Mouse (Mus musculus): ENCODE results near the gene Nectin4. TPM values are rescaled to one million over a fixed set of nuclear protein-coding genes. Genes with fewer than 3 reads are reported as not detected.
A peak's percentile ranks its signal among the peaks of the same experiment; 100 is the strongest.

Gene Nectin4
- polyA plus RNA-seq, 1 experiment from 2014 or later, result 10.2 TPM

DNA sequence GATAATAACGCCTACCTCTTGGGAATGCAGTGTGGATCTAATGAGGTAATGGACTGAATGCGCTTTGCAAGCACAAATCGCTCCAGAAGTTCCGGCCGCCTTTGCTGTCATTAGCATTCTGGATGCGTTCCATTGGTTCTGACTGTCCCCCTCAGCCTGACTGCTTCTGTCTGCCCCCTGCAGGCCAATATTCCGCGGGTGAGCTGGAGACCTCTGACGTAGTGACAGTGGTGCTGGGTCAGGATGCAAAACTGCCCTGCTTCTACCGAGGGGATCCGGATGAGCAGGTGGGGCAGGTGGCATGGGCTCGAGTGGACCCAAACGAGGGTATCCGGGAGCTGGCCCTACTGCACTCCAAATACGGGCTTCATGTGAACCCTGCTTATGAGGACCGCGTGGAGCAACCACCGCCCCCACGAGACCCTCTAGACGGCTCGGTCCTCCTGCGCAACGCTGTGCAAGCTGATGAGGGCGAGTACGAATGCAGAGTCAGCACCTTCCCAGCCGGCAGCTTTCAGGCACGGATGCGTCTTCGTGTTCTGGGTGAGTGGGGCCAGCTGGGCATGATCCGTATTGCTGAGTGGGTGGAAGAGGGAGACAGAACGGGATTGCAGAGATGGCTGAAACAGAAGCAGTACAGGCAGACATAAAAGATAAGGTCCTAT lies 10.2 kb downstream of the Nectin4 start:
- peak overlapping the region; percentile 29 for H3K4me2 ChIP-seq (replicated peaks; ENCODE audit: low read depth, low read length)
- H3K27me3 ChIP-seq (replicated peaks; ENCODE audit: insufficient read depth, low read length), result no peaks in the 10 kb centered on the region
- no peaks in the 10 kb centered on the region for H3K36me3 ChIP-seq (ENCODE audit: insufficient read depth, low read length)
- H3K9me3 ChIP-seq (ENCODE audit: low read length), result no peaks in the 10 kb centered on the region
- TF ChIP-seq EP300 (IDR thresholded peaks at IDR 0.05), result no peak
- TF ChIP-seq CTCF (IDR thresholded peaks at IDR 0.05), result peak; percentile 90
- H3K4me1 ChIP-seq (ENCODE audit: insufficient read depth, low read depth, low read length), result no peaks in the 10 kb centered on the region
- no peak overlapping the region for H3K9ac ChIP-seq (replicated peaks; ENCODE audit: low read depth)
- H3K27ac ChIP-seq (ENCODE audit: low read length), result no peak overlapping the region
- DNase-seq (ENCODE audit: low spot score), result peak; percentile 91
- peak; percentile 50 for ATAC-seq
- 5% methylated on average over 31 of the region's 31 CpGs for WGBS
- H3K4me3 ChIP-seq (ENCODE audit: low read depth, low read length), result no peak overlapping the region

- 71% methylated on average over 11 of the region's 11 CpGs for WGBS
- TF ChIP-seq EP300 (IDR thresholded peaks at IDR 0.05) (no peak), CTCF (IDR thresholded peaks at IDR 0.05) (peak; percentile 21; the same call in 1 of the 2 replicates)
- no peaks in the 10 kb centered on the region for H3K36me3 ChIP-seq (ENCODE audit: insufficient read depth, low read length)
- H3K27me3 ChIP-seq (replicated peaks; ENCODE audit: insufficient read depth, low read length), result no peaks in the 10 kb centered on the region
- no peaks in the 10 kb centered on the region for H3K9me3 ChIP-seq (ENCODE audit: low read length)
- no peak for DNase-seq (ENCODE audit: low spot score)
- H3K4me1 ChIP-seq (ENCODE audit: insufficient read depth, low read depth, low read length), result no peaks in the 10 kb centered on the region
- H3K4me3 ChIP-seq (ENCODE audit: low read depth, low read length), result no peak overlapping the region
- no peak for ATAC-seq
- no peak overlapping the region for H3K9ac ChIP-seq (replicated peaks; ENCODE audit: low read depth)
- no peak overlapping the region for H3K4me2 ChIP-seq (replicated peaks; ENCODE audit: low read depth, low read length)
- H3K27ac ChIP-seq (ENCODE audit: low read length), result no peak overlapping the region
Measured at GRCm38 (mm10) chr1:171382096-171382620, 12.3 kb downstream of the Nectin4 start.

DNA sequence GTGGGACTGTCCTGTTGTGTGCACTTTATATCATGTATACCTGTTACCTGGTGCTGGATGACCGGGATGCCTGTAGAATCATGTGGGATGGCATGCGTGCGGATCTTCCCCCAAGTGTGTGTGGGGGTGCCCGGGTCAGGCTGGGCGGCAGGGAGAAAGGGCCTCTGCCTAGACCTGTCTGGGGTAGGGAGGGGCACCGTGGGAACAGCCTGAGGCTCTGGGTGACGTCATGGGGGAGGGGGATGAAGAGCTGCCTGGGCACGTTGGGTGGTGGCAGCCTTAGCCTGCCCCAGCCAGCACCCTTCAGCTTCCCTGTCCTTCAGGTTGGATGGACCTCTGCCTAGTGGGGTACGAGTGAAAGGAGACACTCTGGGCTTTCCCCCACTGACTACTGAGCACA lies 14.5 kb downstream of the Nectin4 start:
- H3K27me3 ChIP-seq (replicated peaks; ENCODE audit: insufficient read depth, low read length), result no peaks in the 10 kb centered on the region
- 54% methylated on average over 9 of the region's 9 CpGs for WGBS
- H3K9ac ChIP-seq (replicated peaks; ENCODE audit: low read depth), result no peak overlapping the region
- no peaks in the 10 kb centered on the region for H3K36me3 ChIP-seq (ENCODE audit: insufficient read depth, low read length)
- no peak for TF ChIP-seq EP300 (IDR thresholded peaks at IDR 0.05)
- TF ChIP-seq CTCF (IDR thresholded peaks at IDR 0.05), result no peak
- H3K27ac ChIP-seq (ENCODE audit: low read length), result no peak overlapping the region
- no peak for ATAC-seq
- H3K4me2 ChIP-seq (replicated peaks; ENCODE audit: low read depth, low read length), result no peak overlapping the region
- no peaks in the 10 kb centered on the region for H3K4me1 ChIP-seq (ENCODE audit: insufficient read depth, low read depth, low read length)
- DNase-seq (ENCODE audit: low spot score), result no peak
- H3K4me3 ChIP-seq (ENCODE audit: low read depth, low read length), result no peak overlapping the region
- no peaks in the 10 kb centered on the region for H3K9me3 ChIP-seq (ENCODE audit: low read length)

DNA sequence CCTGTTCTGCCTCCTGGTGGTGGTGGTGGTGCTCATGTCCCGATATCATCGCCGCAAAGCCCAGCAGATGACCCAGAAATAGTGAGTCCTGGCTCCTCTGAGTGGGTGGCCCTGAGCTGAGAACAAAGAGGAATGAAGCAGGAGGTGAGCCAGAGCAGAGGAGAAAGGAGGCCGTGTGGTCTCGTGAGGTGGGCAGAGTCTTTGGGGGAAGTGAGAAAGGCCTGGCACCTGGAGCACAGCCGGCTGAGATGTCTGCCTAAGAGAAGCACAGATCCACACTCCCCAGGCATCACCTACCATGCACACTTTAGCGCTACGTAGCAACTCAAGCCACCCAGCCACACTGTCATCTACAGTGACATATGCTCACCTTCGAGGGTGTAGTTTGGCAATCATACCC lies 15.3 kb downstream of the Nectin4 start:
- Histone ChIP-seq H3K4me2 (replicated peaks; ENCODE audit: low read depth, low read length) (no peak overlapping the region), H3K4me3 (ENCODE audit: low read depth, low read length) (no peak overlapping the region), H3K36me3 (ENCODE audit: insufficient read depth, low read length) (no peaks in the 10 kb centered on the region), H3K9me3 (ENCODE audit: low read length) (no peaks in the 10 kb centered on the region), H3K9ac (replicated peaks; ENCODE audit: low read depth) (no peak overlapping the region), H3K4me1 (ENCODE audit: insufficient read depth, low read depth, low read length) (no peaks in the 10 kb centered on the region), H3K27ac (ENCODE audit: low read length) (no peak overlapping the region), H3K27me3 (replicated peaks; ENCODE audit: insufficient read depth, low read length) (no peaks in the 10 kb centered on the region)
- TF ChIP-seq CTCF (IDR thresholded peaks at IDR 0.05), result peak; percentile 22; the same call in 1 of the 2 replicates
- TF ChIP-seq EP300 (IDR thresholded peaks at IDR 0.05), result no peak
- 60% methylated on average over 9 of the region's 9 CpGs for WGBS
- DNase-seq (ENCODE audit: low spot score) (no peak), ATAC-seq (no peak)

GRCm38 (mm10) chr1:171387099-171387498 lies 17.2 kb downstream of the Nectin4 start:
- H3K9ac ChIP-seq (replicated peaks; ENCODE audit: low read depth), result no peak overlapping the region

DNA sequence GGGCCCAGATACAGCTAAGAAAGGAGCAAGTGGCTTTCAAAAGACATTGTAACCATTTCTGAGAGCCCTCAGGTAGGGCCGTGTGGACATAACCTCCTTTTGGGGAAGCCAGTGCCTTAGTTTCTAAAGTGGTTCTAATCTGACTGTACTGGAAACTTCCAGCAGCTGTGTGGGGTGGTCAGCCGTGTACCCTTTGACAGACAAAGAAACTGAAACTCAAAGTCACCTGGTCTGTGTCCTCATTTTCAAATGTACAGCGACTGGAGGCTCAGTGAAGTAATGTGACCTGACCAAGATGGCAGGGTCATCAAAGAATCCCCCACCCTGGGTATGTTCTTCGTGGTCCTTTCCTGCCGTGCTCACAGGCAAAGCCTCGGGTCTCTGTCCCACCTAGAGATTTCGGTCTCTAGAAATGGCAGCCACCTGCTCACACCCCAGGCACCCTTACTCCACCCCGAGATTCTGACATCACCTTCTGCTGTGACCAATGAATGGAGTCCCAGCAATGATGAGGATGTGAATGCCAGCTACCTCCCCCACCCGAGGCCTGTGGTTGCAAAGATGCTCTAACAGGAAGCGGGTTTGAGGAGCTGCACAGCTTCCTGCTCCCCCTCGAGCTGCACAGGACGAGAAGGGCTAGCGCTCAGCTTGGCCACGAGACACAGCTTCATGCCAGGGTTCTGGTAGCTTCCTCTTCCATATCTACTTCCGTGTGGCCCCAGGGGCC lies 18.6 kb downstream of the Nectin4 start, which contains the start of gene Arhgap30:
Gene Arhgap30 (plus strand): TSS at position 579 of the 727 bp plus-strand sequence.
- ATAC-seq (peak; percentile 59), DNase-seq (ENCODE audit: low spot score) (peak; percentile 59)
- no peak within 1 kb of the TSS for H3K4me2 ChIP-seq (replicated peaks; ENCODE audit: low read depth, low read length)
- H3K27me3 ChIP-seq (replicated peaks; ENCODE audit: insufficient read depth, low read length), result no peaks in the 10 kb centered on the region
- no peaks in the 10 kb centered on the region for H3K36me3 ChIP-seq (ENCODE audit: insufficient read depth, low read length)
- peak within 1 kb of the TSS; percentile 44; the same call in 1 of the 2 replicates for H3K27ac ChIP-seq (ENCODE audit: low read length)
- no peaks in the 10 kb centered on the region for H3K4me1 ChIP-seq (ENCODE audit: insufficient read depth, low read depth, low read length)
- WGBS, result 70% methylated on average over 15 of the region's 15 CpGs
- H3K4me3 ChIP-seq (ENCODE audit: low read depth, low read length), result no peak within 1 kb of the TSS; the same call in 1 of the 2 replicates
- no peak within 1 kb of the TSS for H3K9ac ChIP-seq (replicated peaks; ENCODE audit: low read depth)
- H3K9me3 ChIP-seq (ENCODE audit: low read length), result no peaks in the 10 kb centered on the region
- TF ChIP-seq EP300 (IDR thresholded peaks at IDR 0.05), result no peak
- TF ChIP-seq CTCF (IDR thresholded peaks at IDR 0.05), result no peak

More at GRCm38 (mm10) chr1:171387099-171387498, 17.2 kb downstream of the Nectin4 start:
- ATAC-seq (no peak), DNase-seq (ENCODE audit: low spot score) (no peak)
- H3K36me3 ChIP-seq (ENCODE audit: insufficient read depth, low read length), result no peaks in the 10 kb centered on the region
- H3K27me3 ChIP-seq (replicated peaks; ENCODE audit: insufficient read depth, low read length), result no peaks in the 10 kb centered on the region
- WGBS, result 26% methylated on average over 6 of the region's 6 CpGs
- H3K4me3 ChIP-seq (ENCODE audit: low read depth, low read length), result no peak overlapping the region
- no peaks in the 10 kb centered on the region for H3K4me1 ChIP-seq (ENCODE audit: insufficient read depth, low read depth, low read length)
- TF ChIP-seq EP300 (IDR thresholded peaks at IDR 0.05) (no peak), CTCF (IDR thresholded peaks at IDR 0.05) (peak; percentile 57)
- H3K9me3 ChIP-seq (ENCODE audit: low read length), result no peaks in the 10 kb centered on the region
- no peak overlapping the region for H3K27ac ChIP-seq (ENCODE audit: low read length)
- H3K4me2 ChIP-seq (replicated peaks; ENCODE audit: low read depth, low read length), result no peak overlapping the region
